Mouse (Mus musculus) forebrain, embryonic 14.5 days (tissue): Measurements from ENCODE around the gene Eml1. TPM values are rescaled to one million over a fixed set of nuclear protein-coding genes. Genes with fewer than 3 reads are reported as not detected.
"Not testable (repeated sequence)": the region's sequence is repeated elsewhere in the genome, so short reads cannot be mapped to it uniquely, and the experiment has no call there.

ENCODE experiments used
- ATAC-seq: fragments of 200-750 bp; cut with Nextera tagmentation; 2 replicates; pipeline ENCODE4 v1.8.0; 2017; ENCODE audit warnings: mild to moderate bottlenecking, moderate library complexity
- DNase-seq: peaks from one replicate; pipeline ENCODE4 v3.0.0-alpha.2; 2015; ENCODE audit warnings: low spot score
- H3K27ac ChIP-seq: fragments of 300-500 bp; sonication (generic); 2 replicates; pipeline ENCODE4 v1.5.1; 2014; ENCODE audit warnings: low read depth, mild to moderate bottlenecking, control low read depth, low read length, moderate library complexity
- H3K27me3 ChIP-seq: fragments of 300-500 bp; sonication (generic); replicated peaks from 2 replicates; pipeline ENCODE4 v1.6.1; 2014; ENCODE audit warnings: low read length, control low read depth, mixed read lengths; ENCODE audit not compliant: control insufficient read depth, insufficient read depth
- H3K36me3 ChIP-seq: fragments of 300-500 bp; sonication (generic); 2 replicates; pipeline ENCODE4 v1.6.1; 2014; ENCODE audit warnings: low read length, control low read depth; ENCODE audit not compliant: control insufficient read depth, insufficient read depth
- H3K4me1 ChIP-seq: fragments of 300-500 bp; sonication (generic); 2 replicates; pipeline ENCODE4 v1.6.1; 2014; ENCODE audit warnings: antibody characterized with exemption, low read length, control low read depth; ENCODE audit not compliant: control insufficient read depth, insufficient read depth
- H3K4me2 ChIP-seq: fragments of 300-500 bp; sonication (generic); 2 replicates; pipeline ENCODE4 v1.6.1; 2014; ENCODE audit warnings: mild to moderate bottlenecking, control low read depth, low read length
- H3K4me3 ChIP-seq: fragments of 300-500 bp; sonication (generic); 2 replicates; pipeline ENCODE4 v1.5.1; 2014; ENCODE audit warnings: low read depth, low read length, control low read depth
- H3K9ac ChIP-seq: fragments of 300-500 bp; sonication (generic); 2 replicates; pipeline ENCODE4 v1.6.1; 2014; ENCODE audit warnings: mild to moderate bottlenecking, low read length, control low read depth, moderate library complexity
- H3K9me3 ChIP-seq: fragments of 300-500 bp; sonication (generic); replicated peaks from 2 replicates; pipeline ENCODE4 v1.6.1; 2016; ENCODE audit warnings: low read length, control low read depth, mixed read lengths; ENCODE audit not compliant: control insufficient read depth
- WGBS: fragments of 180-500 bp; shearing (Covaris S2); extraction: QIAGEN DNeasy Blood & Tissue Kit; methylation state at CpG from one replicate; pipeline ENCODE4 v1.1.7; 2014; 5-methylcytosine and 5-hydroxymethylcytosine counted together
- polyA plus RNA-seq: library from polyadenylated mRNA; unstranded; fragments of >200 nt; fragmentation: Nextera tagmentation; extraction: Ambion mirVana; gene quantifications from 2 replicates; pipeline ENCODE4 v1.2.1, GENCODE M21; 2014

The Eml1 gene
- polyA plus RNA-seq, 1 experiment from 2014 or later: 52.2 TPM

DNA sequence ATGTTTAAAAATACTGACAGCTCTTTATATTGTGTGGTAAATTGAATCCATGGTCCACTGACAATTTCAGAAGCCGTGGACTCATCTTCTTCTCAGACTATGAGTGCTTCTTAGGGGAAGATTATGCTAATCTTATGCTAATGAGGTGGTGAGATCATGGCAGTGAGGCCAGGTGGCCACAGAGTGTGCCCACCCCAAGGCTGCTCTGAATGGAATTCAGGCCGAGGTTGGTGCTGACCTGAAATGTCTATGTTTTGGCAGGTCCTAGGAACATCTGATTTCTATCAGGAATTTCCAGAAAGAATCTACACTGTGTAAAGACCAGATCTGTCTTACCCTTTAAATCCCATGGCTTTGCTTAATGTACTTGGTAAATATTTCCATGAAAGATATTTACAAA is 119.0 kb downstream of the Eml1 start:
- ATAC-seq (no peak), DNase-seq (no peak)
- 8% methylated on average over 2 of the region's 2 CpGs for WGBS
- peaks cover 16% of the 10 kb centered on the region for H3K4me1 ChIP-seq
- no peak overlapping the region for H3K4me2 ChIP-seq
- H3K27me3 ChIP-seq: no peaks in the 10 kb centered on the region
- no peaks in the 10 kb centered on the region for H3K9me3 ChIP-seq
- no peak overlapping the region for H3K9ac ChIP-seq
- H3K4me3 ChIP-seq: no peak overlapping the region
- H3K27ac ChIP-seq: no peak overlapping the region
- H3K36me3 ChIP-seq: 0 out of 2 replicates have a peak, but pooled peaks cover 2% of the 10 kb centered on the region

DNA sequence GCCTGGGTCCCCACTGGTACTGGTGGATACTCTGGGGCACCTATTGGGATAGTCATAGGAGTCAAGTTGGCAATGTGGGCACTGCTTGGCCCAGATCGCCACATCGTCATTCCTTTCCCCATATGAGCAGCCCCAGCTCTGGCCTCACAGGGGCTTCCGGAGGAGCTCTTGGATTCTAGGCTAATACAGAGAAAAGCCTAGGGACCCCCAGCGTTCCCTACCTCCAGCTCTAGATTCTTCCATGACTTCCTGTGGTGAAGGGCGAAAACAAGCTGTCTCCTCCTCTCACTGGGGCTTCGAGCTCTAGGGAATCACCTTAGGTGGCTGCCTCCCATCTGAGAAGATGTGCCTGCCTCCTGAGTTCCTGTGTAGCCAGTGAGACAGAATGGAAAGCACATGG is 119.6 kb downstream of the Eml1 start:
- H3K4me3 ChIP-seq: no peak overlapping the region
- H3K36me3 ChIP-seq: 0 out of 2 replicates have a peak, but pooled peaks cover 2% of the 10 kb centered on the region
- DNase-seq: no peak
- H3K27ac ChIP-seq: peak overlapping the region; percentile 3; the same call in 1 of the 2 replicates
- 82% methylated on average over 6 of the region's 6 CpGs for WGBS
- no peak overlapping the region for H3K9ac ChIP-seq
- ATAC-seq: no peak
- H3K9me3 ChIP-seq: no peaks in the 10 kb centered on the region
- peaks cover 18% of the 10 kb centered on the region for H3K4me1 ChIP-seq
- no peak overlapping the region for H3K4me2 ChIP-seq
- no peaks in the 10 kb centered on the region for H3K27me3 ChIP-seq

GRCm38 (mm10) chr12:108490954-108491353 is 120.2 kb downstream of the Eml1 start:
- Histone ChIP-seq H3K27me3 (no peaks in the 10 kb centered on the region), H3K4me1 (peaks cover 18% of the 10 kb centered on the region), H3K27ac (0 out of 2 replicates have a peak overlapping the region, but pooled peaks have one; percentile 3), H3K9me3 (no peaks in the 10 kb centered on the region), H3K4me3 (no peak overlapping the region), H3K36me3 (0 out of 2 replicates have a peak, but pooled peaks cover 2% of the 10 kb centered on the region), H3K4me2 (no peak overlapping the region), H3K9ac (no peak overlapping the region)
- WGBS: 55% methylated on average over 7 of the region's 7 CpGs
- ATAC-seq (0 out of 2 replicates have a peak, but pooled peaks have one; percentile 10), DNase-seq (peak; percentile 49)

GRCm38 (mm10) chr12:108494011-108494541 is 123.3 kb downstream of the Eml1 start:
- 29% methylated on average over 4 of the region's 4 CpGs for WGBS
- Histone ChIP-seq H3K4me2 (no peak overlapping the region), H3K27ac (no peak overlapping the region), H3K27me3 (no peaks in the 10 kb centered on the region), H3K4me3 (no peak overlapping the region), H3K9me3 (no peaks in the 10 kb centered on the region), H3K36me3 (no peaks in the 10 kb centered on the region), H3K4me1 (peaks cover 18% of the 10 kb centered on the region), H3K9ac (no peak overlapping the region)
- DNase-seq (peak; percentile 88), ATAC-seq (peak; percentile 17; the same call in 1 of the 2 replicates)

DNA sequence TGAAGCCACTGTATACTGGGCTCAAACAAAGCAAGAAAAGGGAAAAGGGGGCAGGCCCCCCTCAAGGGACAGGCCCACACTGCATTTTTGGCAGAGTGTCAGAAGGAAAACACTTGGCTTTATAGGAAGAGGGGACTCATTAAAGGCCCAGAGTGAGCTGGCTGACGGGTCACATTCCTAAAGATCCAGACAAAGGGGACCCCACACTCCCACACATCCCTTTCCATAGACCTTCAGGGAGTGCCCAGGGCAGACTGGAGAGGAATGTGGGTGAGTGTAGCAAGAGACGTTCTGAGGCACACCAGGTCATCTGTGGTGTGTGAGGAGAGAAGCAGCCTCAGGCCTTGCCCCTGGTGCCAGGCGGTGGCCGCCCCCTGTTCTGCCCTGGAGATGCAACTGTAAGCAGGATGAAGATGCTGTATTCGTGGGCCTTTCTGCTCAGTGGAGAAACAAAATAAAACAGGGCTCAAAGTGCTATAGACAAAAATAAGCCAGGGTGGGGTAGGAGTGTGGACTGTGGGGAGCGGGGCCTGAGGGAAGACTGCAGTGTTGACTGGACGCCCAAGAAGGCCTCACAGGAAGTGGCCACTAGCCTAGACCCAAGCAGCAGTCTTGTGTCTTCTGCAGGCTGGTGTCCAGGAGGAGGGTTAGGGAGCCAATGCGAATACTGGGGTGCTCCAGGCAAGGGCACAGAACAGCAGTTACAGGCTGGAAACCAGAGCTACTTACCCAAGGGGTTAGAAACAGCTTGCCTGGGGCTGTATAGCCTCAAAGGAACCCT is 124.9 kb downstream of the Eml1 start:
- H3K9ac ChIP-seq: no peak overlapping the region; the same call in 1 of the 2 replicates
- H3K4me1 ChIP-seq: peaks cover 7% of the 10 kb centered on the region
- H3K27me3 ChIP-seq: no peaks in the 10 kb centered on the region
- no peaks in the 10 kb centered on the region for H3K36me3 ChIP-seq
- WGBS: 57% methylated on average over 8 of the region's 8 CpGs
- H3K9me3 ChIP-seq: no peaks in the 10 kb centered on the region
- peak; percentile 59 for ATAC-seq
- no peak overlapping the region for H3K4me2 ChIP-seq
- 0 out of 2 replicates have a peak overlapping the region, but pooled peaks have one; percentile 21 for H3K27ac ChIP-seq
- no peak overlapping the region for H3K4me3 ChIP-seq
- DNase-seq: peak; percentile 63

DNA sequence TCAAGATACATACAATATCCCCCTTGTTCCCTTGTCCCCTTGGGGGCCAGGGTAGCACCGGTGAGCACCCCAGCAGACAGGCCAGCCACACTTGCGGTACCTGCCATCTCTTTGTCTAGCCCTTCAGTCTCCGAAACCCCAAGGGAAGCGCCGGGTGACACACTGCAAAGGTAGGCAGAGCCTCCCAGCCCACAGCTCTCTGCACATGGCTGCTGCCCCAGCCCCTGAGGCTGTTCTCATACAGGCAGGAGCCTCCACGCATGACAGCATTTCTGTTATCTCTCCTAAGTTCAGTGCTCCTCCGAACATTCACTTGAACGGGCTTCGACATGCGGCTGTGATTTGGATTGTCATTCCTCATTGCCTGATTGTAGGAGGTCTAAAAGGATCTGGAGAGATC is 132.3 kb downstream of the Eml1 start:
- Histone ChIP-seq H3K27ac (no peak overlapping the region), H3K9ac (no peak overlapping the region), H3K4me2 (no peak overlapping the region), H3K4me1 (no peaks in the 10 kb centered on the region), H3K4me3 (no peak overlapping the region), H3K27me3 (no peaks in the 10 kb centered on the region), H3K9me3 (no peaks in the 10 kb centered on the region), H3K36me3 (no peaks in the 10 kb centered on the region)
- DNase-seq (no peak), ATAC-seq (no peak)
- WGBS: 77% methylated on average over 10 of the region's 10 CpGs

DNA sequence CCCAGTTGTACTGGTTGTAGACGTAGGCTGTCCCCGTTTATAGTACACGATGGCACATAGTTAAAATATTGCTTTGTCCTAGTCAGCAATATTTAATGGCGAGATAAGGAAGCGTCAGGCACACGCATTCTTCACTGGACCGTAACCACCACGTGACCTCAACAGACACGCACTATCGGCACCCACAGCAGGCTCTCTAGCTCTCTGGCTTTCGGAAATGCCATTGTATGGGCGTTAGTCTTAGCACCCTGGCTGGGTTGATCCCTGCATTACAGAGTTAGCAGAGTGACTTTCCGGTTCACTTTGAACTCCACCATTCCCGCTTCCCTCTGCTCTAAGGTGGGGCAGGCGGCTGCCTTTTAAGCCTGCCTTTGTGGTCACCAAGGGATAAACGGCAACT is 132.8 kb downstream of the Eml1 start:
- 79% methylated on average over 16 of the region's 16 CpGs for WGBS
- Histone ChIP-seq H3K4me1 (no peaks in the 10 kb centered on the region), H3K9me3 (no peaks in the 10 kb centered on the region), H3K4me2 (no peak overlapping the region), H3K27me3 (no peaks in the 10 kb centered on the region), H3K9ac (no peak overlapping the region), H3K4me3 (no peak overlapping the region), H3K27ac (no peak overlapping the region), H3K36me3 (no peaks in the 10 kb centered on the region)
- ATAC-seq: no peak
- no peak for DNase-seq

DNA sequence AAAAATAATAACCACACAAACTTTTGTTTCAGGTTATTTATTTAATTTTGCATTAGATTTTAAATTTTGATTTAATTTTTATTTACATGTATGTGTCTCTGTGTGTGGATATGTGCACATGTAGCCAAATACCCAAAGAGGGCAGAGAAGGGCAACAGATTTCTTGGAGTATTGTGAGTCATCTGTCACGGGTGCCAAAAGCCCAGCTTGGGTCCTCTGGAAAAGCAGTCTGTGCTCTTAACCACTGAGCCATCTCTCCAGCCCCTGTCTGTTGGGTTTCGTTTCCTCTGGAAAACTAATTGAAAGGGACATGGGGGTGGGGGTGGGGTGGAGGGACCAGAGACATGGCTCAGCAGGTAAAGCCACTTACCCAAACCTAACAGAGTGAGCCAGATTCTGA is 135.1 kb downstream of the Eml1 start:
- ATAC-seq (no peak), DNase-seq (no peak)
- H3K4me2 ChIP-seq: no peak overlapping the region
- H3K36me3 ChIP-seq: no peaks in the 10 kb centered on the region
- H3K27ac ChIP-seq: no peak overlapping the region
- no peak overlapping the region for H3K4me3 ChIP-seq
- no peaks in the 10 kb centered on the region for H3K27me3 ChIP-seq
- WGBS: 76% methylated on average over 2 of the region's 2 CpGs
- H3K9ac ChIP-seq: no peak overlapping the region
- H3K9me3 ChIP-seq: no peaks in the 10 kb centered on the region
- no peaks in the 10 kb centered on the region for H3K4me1 ChIP-seq

- ATAC-seq, H3K27me3 ChIP-seq, H3K4me1 ChIP-seq, H3K9ac ChIP-seq, H3K9me3 ChIP-seq, H3K4me2 ChIP-seq, H3K4me3 ChIP-seq, H3K27ac ChIP-seq, H3K36me3 ChIP-seq, DNase-seq: not testable (repeated sequence)
- WGBS: 80% methylated on average over 3 of the region's 3 CpGs
These were observed 136.3 kb downstream of the Eml1 start for GRCm38 (mm10) chr12:108507046-108507445.
